Mouse (Mus musculus): ENCODE measurements around the gene Colec11.

DNA sequence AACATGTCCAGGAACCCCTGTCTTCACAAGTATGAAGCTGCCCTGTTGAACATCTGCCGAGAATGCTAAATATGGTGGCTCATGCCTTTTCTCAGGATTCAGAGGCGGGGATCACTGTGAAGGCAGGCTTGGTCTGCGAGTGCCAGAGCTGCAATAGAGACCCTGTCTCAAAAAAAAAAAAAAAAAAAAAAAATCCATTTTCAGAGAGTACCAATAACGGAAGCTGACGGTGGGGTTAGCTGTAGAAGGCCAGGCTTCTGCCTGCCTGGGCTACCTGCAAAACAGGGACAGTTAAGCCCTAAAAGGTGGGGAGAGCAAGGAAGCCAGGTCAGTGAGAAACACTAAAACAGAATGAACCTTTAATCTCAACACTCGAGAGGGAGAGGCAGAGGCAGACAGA is 13.4 kb upstream of the Colec11 start:
- TF ChIP-seq MAFK (IDR thresholded peaks at IDR 0.05; ENCODE audit: borderline replicate concordance, low read depth, low read length), result no peak
- no peak for TF ChIP-seq CHD2 (IDR thresholded peaks at IDR 0.05; ENCODE audit: low read length)
- no peak for TF ChIP-seq ZKSCAN1 (IDR thresholded peaks at IDR 0.05; ENCODE audit: low read depth, low read length)
